7 mouse cellular contexts compared by ENCODE assay signal in the genomic region with DNA sequence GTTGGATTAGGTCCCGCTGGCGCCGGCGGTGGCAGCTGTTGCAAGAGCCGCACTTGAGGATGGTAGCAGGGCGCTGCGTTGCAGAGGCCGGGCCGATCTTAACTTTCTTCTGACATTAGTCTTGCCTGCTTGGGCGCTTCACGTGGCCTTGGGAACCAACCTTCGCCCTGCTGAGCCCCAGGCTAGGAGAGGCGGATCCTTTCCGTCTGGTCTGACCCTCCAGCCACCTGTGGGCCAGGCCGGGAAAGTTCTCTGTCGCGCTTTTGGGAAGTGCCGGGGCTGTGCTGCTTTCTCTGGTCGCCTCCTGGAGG. TPM values are rescaled to one million over a fixed set of nuclear protein-coding genes. Genes with fewer than 3 reads are reported as not detected.
A peak's percentile ranks its signal among the peaks of the same experiment; 100 is the strongest.
DNase-seq lines count a peak whose midpoint lies in the region; ATAC-seq lines count a peak whose summit lies in the region.

A gene (minus strand): TSS at position 223 of the 311 bp plus-strand sequence.

- H3K27ac ChIP-seq in embryonic facial prominence, embryonic 14.5 days (replicated peaks; ENCODE audit: low read depth, low read length): no peak within 1 kb of the TSS
- H3K27ac ChIP-seq in heart, embryonic 12.5 days (ENCODE audit: poor library complexity, severe bottlenecking): no peak within 1 kb of the TSS
- no peak within 1 kb of the TSS for H3K27ac ChIP-seq in kidney, embryonic 15.5 days

- peak within 1 kb of the TSS; percentile 71 for H3K4me2 ChIP-seq in embryonic facial prominence, embryonic 14.5 days (ENCODE audit: low read depth, low read length)
- H3K4me2 ChIP-seq in heart, embryonic 12.5 days: peak within 1 kb of the TSS; percentile 93
- peak within 1 kb of the TSS; percentile 76 for H3K4me2 ChIP-seq in kidney, embryonic 15.5 days

- H3K9me3 ChIP-seq in embryonic facial prominence, embryonic 14.5 days (ENCODE audit: control insufficient read depth, low read length): no peaks in the 10 kb centered on the region
- no peaks in the 10 kb centered on the region for H3K9me3 ChIP-seq in heart, embryonic 12.5 days (replicated peaks)
- no peaks in the 10 kb centered on the region for H3K9me3 ChIP-seq in kidney, embryonic 15.5 days (replicated peaks)

- intact Hi-C loops in left cerebral cortex, postnatal 36 days (cut with DNase I): no loop called here

- peaks cover 31% of the 10 kb centered on the region for H3K27me3 ChIP-seq in embryonic facial prominence, embryonic 14.5 days (replicated peaks; ENCODE audit: control insufficient read depth, insufficient read depth, low read length)
- peaks cover 38% of the 10 kb centered on the region for H3K27me3 ChIP-seq in heart, embryonic 12.5 days (replicated peaks)
- H3K27me3 ChIP-seq in kidney, embryonic 15.5 days: peaks cover 44% of the 10 kb centered on the region

- ATAC-seq in embryonic facial prominence, embryonic 14.5 days (ENCODE audit: low read depth): no peak
- 0 out of 2 replicates have a peak, but pooled peaks have one; percentile 48 for ATAC-seq in heart, embryonic 12.5 days (ENCODE audit: insufficient number of reproducible peaks, low FRiP score)
- peak; percentile 20; the same call in 1 of the 2 replicates for ATAC-seq in kidney, embryonic 15.5 days (replicated peaks; ENCODE audit: low FRiP score)

- peaks cover 10% of the 10 kb centered on the region for H3K4me1 ChIP-seq in embryonic facial prominence, embryonic 14.5 days (ENCODE audit: control insufficient read depth, insufficient read depth, low read length)
- H3K4me1 ChIP-seq in heart, embryonic 12.5 days (replicated peaks): peaks cover 13% of the 10 kb centered on the region
- peaks cover 13% of the 10 kb centered on the region for H3K4me1 ChIP-seq in kidney, embryonic 15.5 days

- no peaks in the 10 kb centered on the region for H3K36me3 ChIP-seq in embryonic facial prominence, embryonic 14.5 days (ENCODE audit: control insufficient read depth, insufficient read depth, low read length)
- no peaks in the 10 kb centered on the region for H3K36me3 ChIP-seq in heart, embryonic 12.5 days
- no peaks in the 10 kb centered on the region for H3K36me3 ChIP-seq in kidney, embryonic 15.5 days

- WGBS in embryonic facial prominence, embryonic 14.5 days: under 1% methylated on average over 12 of the region's 19 CpGs
- 1% methylated on average over 19 of the region's 19 CpGs for WGBS in heart, embryonic 12.5 days
- 3% methylated on average over 19 of the region's 19 CpGs for WGBS in kidney, embryonic 15.5 days

- peak within 1 kb of the TSS; percentile 61 for H3K9ac ChIP-seq in embryonic facial prominence, embryonic 14.5 days (ENCODE audit: low read depth, low read length)
- H3K9ac ChIP-seq in heart, embryonic 12.5 days: peak within 1 kb of the TSS; percentile 72
- H3K9ac ChIP-seq in kidney, embryonic 15.5 days: peak within 1 kb of the TSS; percentile 42

- H3K4me3 ChIP-seq in embryonic facial prominence, embryonic 14.5 days (ENCODE audit: low read depth, low read length): peak within 1 kb of the TSS; percentile 40
- H3K4me3 ChIP-seq in heart, embryonic 12.5 days: peak within 1 kb of the TSS; percentile 54
- H3K4me3 ChIP-seq in kidney, embryonic 15.5 days (replicated peaks): peak within 1 kb of the TSS; percentile 43

- DNase-seq in adrenal gland, postnatal 10 days: peak; percentile 92
- DNase-seq in embryonic facial prominence, embryonic 14.5 days (ENCODE audit: low spot score): peak; percentile 32
- DNase-seq in lung, postnatal 25 days (ENCODE audit: low spot score): peak; percentile 75
- DNase-seq in retina, postnatal 1 day: peak; percentile 57
- DNase-seq in left cerebral cortex, postnatal 36 days (ENCODE audit: low spot score in 2 of 2): no peak

RNA-seq across cellular contexts. Expression of the gene that starts here (rescaled TPM):
- total RNA-seq in adrenal gland, postnatal 10 days (2021): 100 to 1,000 TPM; 114 to 115 TPM
- polyA plus RNA-seq in embryonic facial prominence, embryonic 14.5 days (2014; fragmentation: Nextera tagmentation; extraction: Ambion mirVana): 12.1 and 12.4 TPM in 2 replicates
- polyA plus RNA-seq in heart, embryonic 12.5 days (2016; fragmentation: Nextera tagmentation; extraction: Ambion mirVana): 6.0 and 6.1 TPM in 2 replicates
- 4.8 and 5.2 TPM in 2 replicates for polyA plus RNA-seq in kidney, embryonic 15.5 days (2015; fragmentation: Nextera tagmentation; extraction: Ambion mirVana)
- not detected for total RNA-seq in left cerebral cortex, postnatal 36 days (2021)

Comparison
In these comparisons a context has a peak if more than half of its experiments do, and no peak if none do; other contexts are left out.
1. RNA of the gene that starts here (total RNA-seq): 114 to 115 TPM in adrenal gland, postnatal 10 days; not detected in left cerebral cortex, postnatal 36 days; every median in the first group is over 10 times any median in the second.
2. DNase-seq: peak in adrenal gland, postnatal 10 days (single experiment), embryonic facial prominence, embryonic 14.5 days (single experiment), lung, postnatal 25 days (single experiment) and retina, postnatal 1 day (single experiment); none in left cerebral cortex, postnatal 36 days (0 of 2).
3. Peak in every context shown above with its lines, with median percentiles within 50 percentile points of each other: H3K4me2 ChIP-seq, H3K4me3 ChIP-seq and H3K9ac ChIP-seq.